Mouse (Mus musculus) gastrocnemius, adult 18-20 months (tissue): Measurements from ENCODE around the gene Trhr2. TPM values are rescaled to one million over a fixed set of nuclear protein-coding genes. Genes with fewer than 3 reads are reported as not detected.

Experiments used
- DNase-seq: peaks from one replicate; pipeline ENCODE4 v3.0.0; 2021; ENCODE audit warnings: low spot score
- long read RNA-seq, 2 experiments: library from polyadenylated mRNA; stranded (forward); transcript quantifications; one replicate each; pipeline ENCODE4 v2.0.0; 2021
- total RNA-seq, 2 experiments: library from RNA; stranded (reverse); gene quantifications; 2 replicates each; pipeline ENCODE4 v1.2.3; 2021

The Trhr2 gene
- total RNA-seq = not detected
- long read RNA-seq, experiment 1 = 0 reads
- long read RNA-seq, experiment 2 = 0 reads

GRCm38 (mm10) chr8:122360696-122361416 lies at the start of gene Trhr2:
Gene Trhr2 (minus strand): TSS chr8:122360746.
- DNase-seq = no peak

GRCm38 (mm10) chr8:122407678-122408077 lies 47.1 kb upstream of the Trhr2 start:
- peak; percentile 27 for DNase-seq

- DNase-seq = no peak
Observed at GRCm38 (mm10) chr8:122405146-122405805, 44.7 kb upstream of the Trhr2 start.

- DNase-seq = peak; percentile 56
Observed at GRCm38 (mm10) chr8:122398186-122398585, 37.6 kb upstream of the Trhr2 start.

GRCm38 (mm10) chr8:122395291-122395690 lies 34.7 kb upstream of the Trhr2 start:
- DNase-seq = no peak

- DNase-seq = no peak
Observed at GRCm38 (mm10) chr8:122393717-122394116, 33.2 kb upstream of the Trhr2 start.

GRCm38 (mm10) chr8:122390758-122391157 lies 30.2 kb upstream of the Trhr2 start:
- no peak for DNase-seq

- DNase-seq = no peak
Observed at GRCm38 (mm10) chr8:122389357-122389756, 28.8 kb upstream of the Trhr2 start.

GRCm38 (mm10) chr8:122383039-122383438 lies 22.5 kb upstream of the Trhr2 start:
- no peak for DNase-seq

GRCm38 (mm10) chr8:122376365-122377231 lies 16.1 kb upstream of the Trhr2 start, which contains the start of gene Zc3h18:
Gene Zc3h18 (plus strand): TSS chr8:122376609.
- DNase-seq = peak; percentile 99

- no peak for DNase-seq
Observed at GRCm38 (mm10) chr8:122375751-122376364, 15.3 kb upstream of the Trhr2 start.

GRCm38 (mm10) chr8:122375320-122375719 lies 14.8 kb upstream of the Trhr2 start:
- DNase-seq = no peak

- DNase-seq = no peak
Observed at GRCm38 (mm10) chr8:122371706-122372105, 11.2 kb upstream of the Trhr2 start.

- peak; percentile 71 for DNase-seq
Observed at GRCm38 (mm10) chr8:122369665-122370064, 9.1 kb upstream of the Trhr2 start.

- DNase-seq = no peak
Observed at GRCm38 (mm10) chr8:122368494-122368893, 7.9 kb upstream of the Trhr2 start.

GRCm38 (mm10) chr8:122362967-122363366 lies 2.4 kb upstream of the Trhr2 start:
- no peak for DNase-seq

- DNase-seq = no peak
Observed at GRCm38 (mm10) chr8:122362271-122362670, 1.7 kb upstream of the Trhr2 start.

GRCm38 (mm10) chr8:122359111-122359775 lies 1.3 kb downstream of the Trhr2 start:
- DNase-seq = no peak

- DNase-seq = no peak
Observed at GRCm38 (mm10) chr8:122357641-122358040, 2.9 kb downstream of the Trhr2 start.

- DNase-seq = no peak
Observed at GRCm38 (mm10) chr8:122357202-122357601, 3.3 kb downstream of the Trhr2 start.
